Mouse (Mus musculus) embryonic facial prominence, embryonic 15.5 days (tissue): Measurements from ENCODE around the gene Erich4. TPM values are rescaled to one million over a fixed set of nuclear protein-coding genes. Genes with fewer than 3 reads are reported as not detected.
A peak's percentile ranks its signal among the peaks of the same experiment; 100 is the strongest.

Experiments used
- ATAC-seq: fragments of 200-750 bp; cut with Nextera tagmentation; 2 replicates; pipeline ENCODE4 v1.8.0; 2017; ENCODE audit warnings: low read depth, moderate TSS enrichment; ENCODE audit not compliant: insufficient number of reproducible peaks, low FRiP score, low TSS enrichment
- H3K27ac ChIP-seq: fragments of 300-500 bp; sonication (generic); replicated peaks from 2 replicates; pipeline ENCODE4 v1.5.1; 2015; ENCODE audit warnings: mild to moderate bottlenecking, inconsistent platforms
- H3K27me3 ChIP-seq: fragments of 300-500 bp; sonication (generic); 2 replicates; pipeline ENCODE4 v1.6.1; 2015; ENCODE audit warnings: inconsistent platforms
- H3K36me3 ChIP-seq: fragments of 300-500 bp; sonication (generic); 2 replicates; pipeline ENCODE4 v1.6.1; 2015; ENCODE audit warnings: mild to moderate bottlenecking, inconsistent platforms
- H3K4me1 ChIP-seq: fragments of 300-500 bp; sonication (generic); 2 replicates; pipeline ENCODE4 v1.6.1; 2015; ENCODE audit warnings: inconsistent platforms
- H3K4me2 ChIP-seq: fragments of 300-500 bp; sonication (generic); replicated peaks from 2 replicates; pipeline ENCODE4 v1.6.1; 2015; ENCODE audit warnings: mild to moderate bottlenecking, inconsistent platforms
- H3K4me3 ChIP-seq: fragments of 300-500 bp; sonication (generic); replicated peaks from 2 replicates; pipeline ENCODE4 v1.5.1; 2015; ENCODE audit warnings: mild to moderate bottlenecking, inconsistent platforms
- H3K9ac ChIP-seq: fragments of 300-500 bp; sonication (generic); 2 replicates; pipeline ENCODE4 v1.6.1; 2015; ENCODE audit warnings: inconsistent platforms
- H3K9me3 ChIP-seq: fragments of 300-500 bp; sonication (generic); replicated peaks from 2 replicates; pipeline ENCODE4 v1.6.1; 2016; ENCODE audit warnings: inconsistent platforms
- WGBS: fragments of 180-500 bp; shearing (Covaris S2); methylation state at CpG from one replicate; pipeline ENCODE4 v1.1.7; 2015; 5-methylcytosine and 5-hydroxymethylcytosine counted together
- polyA plus RNA-seq: library from polyadenylated mRNA; unstranded; fragments of >200 nt; fragmentation: Nextera tagmentation; extraction: Ambion mirVana; gene quantifications from 2 replicates; pipeline ENCODE4 v1.2.1, GENCODE M21; 2015

Gene Erich4
- polyA plus RNA-seq, 1 experiment from 2014 or later = not detected

- H3K4me1 ChIP-seq = peaks cover 41% of the 10 kb centered on the region
- 89% methylated on average over 11 of the region's 11 CpGs for WGBS
- no peaks in the 10 kb centered on the region for H3K9me3 ChIP-seq
- H3K27me3 ChIP-seq = no peaks in the 10 kb centered on the region
- ATAC-seq = no peak
- H3K9ac ChIP-seq = no peak overlapping the region
- H3K4me3 ChIP-seq = no peak overlapping the region
- H3K36me3 ChIP-seq = peaks cover 23% of the 10 kb centered on the region; the same call in 1 of the 2 replicates
- no peak overlapping the region for H3K4me2 ChIP-seq
- no peak overlapping the region for H3K27ac ChIP-seq
Observed at GRCm38 (mm10) chr7:25623857-25624370, 8.2 kb upstream of the Erich4 start.

GRCm38 (mm10) chr7:25620751-25621150 is 5.1 kb upstream of the Erich4 start:
- no peak overlapping the region for H3K9ac ChIP-seq
- H3K27ac ChIP-seq = no peak overlapping the region
- peaks cover 17% of the 10 kb centered on the region; the same call in 1 of the 2 replicates for H3K4me1 ChIP-seq
- no peak overlapping the region for H3K4me2 ChIP-seq
- 94% methylated on average over 11 of the region's 11 CpGs for WGBS
- ATAC-seq = no peak
- no peaks in the 10 kb centered on the region for H3K9me3 ChIP-seq
- H3K36me3 ChIP-seq = peaks cover 23% of the 10 kb centered on the region; the same call in 1 of the 2 replicates
- no peak overlapping the region for H3K4me3 ChIP-seq
- no peaks in the 10 kb centered on the region for H3K27me3 ChIP-seq

- Histone ChIP-seq H3K4me2 (peak overlapping the region; percentile 74), H3K36me3 (peaks cover 23% of the 10 kb centered on the region; the same call in 1 of the 2 replicates), H3K4me1 (peaks cover 17% of the 10 kb centered on the region; the same call in 1 of the 2 replicates), H3K9ac (no peak overlapping the region), H3K27ac (no peak overlapping the region), H3K27me3 (no peaks in the 10 kb centered on the region), H3K9me3 (no peaks in the 10 kb centered on the region), H3K4me3 (peak overlapping the region; percentile 76; the same call in 1 of the 2 replicates)
- ATAC-seq = no peak
- WGBS = 88% methylated on average over 5 of the region's 5 CpGs
Observed at GRCm38 (mm10) chr7:25620101-25620500, 4.4 kb upstream of the Erich4 start.

- Histone ChIP-seq H3K4me2 (peak overlapping the region; percentile 74), H3K4me1 (peaks cover 15% of the 10 kb centered on the region; the same call in 1 of the 2 replicates), H3K36me3 (peaks cover 23% of the 10 kb centered on the region; the same call in 1 of the 2 replicates), H3K9me3 (no peaks in the 10 kb centered on the region), H3K9ac (peak overlapping the region; percentile 47), H3K27me3 (no peaks in the 10 kb centered on the region), H3K27ac (no peak overlapping the region; the same call in 1 of the 2 replicates), H3K4me3 (peak overlapping the region; percentile 76)
- ATAC-seq = no peak
- 17% methylated on average over 5 of the region's 5 CpGs for WGBS
Observed at GRCm38 (mm10) chr7:25619722-25619991, 4.0 kb upstream of the Erich4 start.

GRCm38 (mm10) chr7:25618865-25619721 is 3.4 kb upstream of the Erich4 start, which contains the start of gene Dmac2:
Gene Dmac2, plus strand, starts transcription at chr7:25619414.
- H3K27ac ChIP-seq = peak within 1 kb of the TSS; percentile 65
- H3K27me3 ChIP-seq = no peaks in the 10 kb centered on the region
- peak within 1 kb of the TSS; percentile 47 for H3K9ac ChIP-seq
- H3K9me3 ChIP-seq = no peaks in the 10 kb centered on the region
- H3K4me2 ChIP-seq = peak within 1 kb of the TSS; percentile 74
- peaks cover 21% of the 10 kb centered on the region; the same call in 1 of the 2 replicates for H3K36me3 ChIP-seq
- H3K4me1 ChIP-seq = peaks cover 12% of the 10 kb centered on the region; the same call in 1 of the 2 replicates
- peak; percentile 86 for ATAC-seq
- WGBS = 2% methylated on average over 53 of the region's 53 CpGs
- H3K4me3 ChIP-seq = peak within 1 kb of the TSS; percentile 76

GRCm38 (mm10) chr7:25617376-25618160 is 1.9 kb upstream of the Erich4 start:
- Histone ChIP-seq H3K36me3 (0 out of 2 replicates have a peak, but pooled peaks cover 11% of the 10 kb centered on the region), H3K4me3 (no peak overlapping the region), H3K9me3 (no peaks in the 10 kb centered on the region), H3K4me1 (peaks cover 12% of the 10 kb centered on the region; the same call in 1 of the 2 replicates), H3K27ac (no peak overlapping the region), H3K9ac (no peak overlapping the region), H3K4me2 (no peak overlapping the region), H3K27me3 (no peaks in the 10 kb centered on the region)
- no peak for ATAC-seq
- 79% methylated on average over 10 of the region's 10 CpGs for WGBS

- Histone ChIP-seq H3K4me1 (peaks cover 10% of the 10 kb centered on the region; the same call in 1 of the 2 replicates), H3K4me3 (no peak overlapping the region), H3K4me2 (no peak overlapping the region), H3K36me3 (no peaks in the 10 kb centered on the region), H3K9me3 (no peaks in the 10 kb centered on the region), H3K27ac (no peak overlapping the region), H3K9ac (no peak overlapping the region), H3K27me3 (no peaks in the 10 kb centered on the region)
- WGBS = 70% methylated on average over 21 of the region's 21 CpGs
- ATAC-seq = no peak
Observed at GRCm38 (mm10) chr7:25614831-25615705, 624 bp downstream of the Erich4 start.

GRCm38 (mm10) chr7:25614086-25614485 is 1.6 kb downstream of the Erich4 start:
- Histone ChIP-seq H3K9me3 (no peaks in the 10 kb centered on the region), H3K9ac (no peak overlapping the region), H3K27ac (no peak overlapping the region), H3K4me1 (0 out of 2 replicates have a peak, but pooled peaks cover 4% of the 10 kb centered on the region), H3K4me2 (no peak overlapping the region), H3K27me3 (no peaks in the 10 kb centered on the region), H3K36me3 (no peaks in the 10 kb centered on the region), H3K4me3 (no peak overlapping the region)
- ATAC-seq = no peak
- WGBS = 89% methylated on average over 5 of the region's 5 CpGs

GRCm38 (mm10) chr7:25611501-25611900 is 4.2 kb downstream of the Erich4 start:
- WGBS = 43% methylated on average over 7 of the region's 7 CpGs
- no peak for ATAC-seq
- Histone ChIP-seq H3K9me3 (no peaks in the 10 kb centered on the region), H3K4me2 (no peak overlapping the region), H3K9ac (no peak overlapping the region), H3K4me1 (no peaks in the 10 kb centered on the region), H3K27ac (no peak overlapping the region), H3K27me3 (no peaks in the 10 kb centered on the region), H3K4me3 (no peak overlapping the region), H3K36me3 (no peaks in the 10 kb centered on the region)

- Histone ChIP-seq H3K27me3 (no peaks in the 10 kb centered on the region), H3K36me3 (no peaks in the 10 kb centered on the region), H3K4me1 (no peaks in the 10 kb centered on the region), H3K27ac (no peak overlapping the region), H3K9me3 (no peaks in the 10 kb centered on the region), H3K4me3 (no peak overlapping the region), H3K4me2 (no peak overlapping the region), H3K9ac (no peak overlapping the region)
- 28% methylated on average over 6 of the region's 6 CpGs for WGBS
- ATAC-seq = no peak
Observed at GRCm38 (mm10) chr7:25610056-25610455, 5.6 kb downstream of the Erich4 start.
